Mouse (Mus musculus) spleen, adult 2 months (tissue): Measurements from ENCODE around the gene Lef1. TPM values are rescaled to one million over a fixed set of nuclear protein-coding genes. Genes with fewer than 3 reads are reported as not detected.

Experiments used
- DNase-seq, 2 experiments: peaks; one replicate each; pipeline versions ENCODE4 v3.0.0 to v3.0.0-alpha.2; 2012 to 2021; ENCODE audit warnings: low spot score in 2 of 2, low read depth in 1 of 2
- H3K27ac ChIP-seq: fragments of 200-500 bp; 2 replicates; pipeline ENCODE4 v1.5.1; 2012; ENCODE audit warnings: low read length, inconsistent platforms; ENCODE audit not compliant: insufficient read depth
- H3K27me3 ChIP-seq: fragments of 200-500 bp; 2 replicates; pipeline ENCODE4 v1.6.1; 2012; ENCODE audit warnings: mild to moderate bottlenecking, moderate library complexity, low read length, inconsistent platforms; ENCODE audit not compliant: control insufficient read depth, insufficient read depth
- H3K36me3 ChIP-seq: fragments of 200-500 bp; 2 replicates; pipeline ENCODE4 v1.6.1; 2012; ENCODE audit warnings: mild to moderate bottlenecking, low read length, inconsistent platforms; ENCODE audit not compliant: control insufficient read depth, insufficient read depth
- H3K4me1 ChIP-seq: fragments of 200-500 bp; 2 replicates; pipeline ENCODE4 v1.6.1; 2011; ENCODE audit warnings: inconsistent platforms; ENCODE audit not compliant: control insufficient read depth, insufficient read depth, insufficient read length
- H3K4me3 ChIP-seq: fragments of 200-500 bp; 2 replicates; pipeline ENCODE4 v1.5.1; 2011; ENCODE audit warnings: mild to moderate bottlenecking, inconsistent platforms; ENCODE audit not compliant: insufficient read depth, insufficient read length; ENCODE audit errors: extremely low read depth
- CTCF ChIP-seq: fragments of 200-500 bp; IDR thresholded peaks from 2 replicates; pipeline ENCODE4 v1.5.1; 2011; ENCODE audit warnings: mild to moderate bottlenecking, inconsistent platforms; ENCODE audit not compliant: insufficient read depth, insufficient read length, insufficient replicate concordance; ENCODE audit errors: extremely low read depth
- POLR2A ChIP-seq: fragments of 200-500 bp; IDR thresholded peaks from 2 replicates; pipeline ENCODE4 v1.6.1; 2011; ENCODE audit warnings: low read depth, low read length, inconsistent platforms
- WGBS: fragments of 180-500 bp; shearing (Covaris S2); methylation state at CpG from one replicate; pipeline ENCODE4 v1.1.7; 2018; 5-methylcytosine and 5-hydroxymethylcytosine counted together
- polyA plus RNA-seq: library from polyadenylated mRNA; depleted of rRNA; stranded (reverse); fragments of >200 nt; gene quantifications from 2 replicates; pipeline ENCODE4 v1.2.3, GENCODE M21; 2012

The Lef1 gene
- polyA plus RNA-seq, 1 experiment = 50.9 TPM

GRCm38 (mm10) chr3:131139345-131140090 lies 29.2 kb downstream of the Lef1 start:
- TF ChIP-seq CTCF (no peak), POLR2A (no peak)
- DNase-seq = no peak
- no peaks in the 10 kb centered on the region for H3K36me3 ChIP-seq
- H3K27me3 ChIP-seq = no peaks in the 10 kb centered on the region
- H3K4me1 ChIP-seq = peaks cover 5% of the 10 kb centered on the region; the same call in 1 of the 2 replicates
- 25% methylated on average over 14 of the region's 14 CpGs for WGBS
- no peak overlapping the region for H3K4me3 ChIP-seq
- no peak overlapping the region for H3K27ac ChIP-seq

GRCm38 (mm10) chr3:131140091-131140462 lies 29.8 kb downstream of the Lef1 start:
- WGBS = 82% methylated on average over 7 of the region's 7 CpGs
- peaks cover 5% of the 10 kb centered on the region; the same call in 1 of the 2 replicates for H3K4me1 ChIP-seq
- TF ChIP-seq POLR2A (no peak), CTCF (no peak)
- no peak for DNase-seq
- no peak overlapping the region for H3K4me3 ChIP-seq
- H3K27ac ChIP-seq = no peak overlapping the region
- H3K36me3 ChIP-seq = no peaks in the 10 kb centered on the region
- no peaks in the 10 kb centered on the region for H3K27me3 ChIP-seq

GRCm38 (mm10) chr3:131141546-131141945 lies 31.3 kb downstream of the Lef1 start:
- no peak for DNase-seq
- Histone ChIP-seq H3K4me1 (peaks cover 5% of the 10 kb centered on the region; the same call in 1 of the 2 replicates), H3K27ac (no peak overlapping the region), H3K27me3 (no peaks in the 10 kb centered on the region), H3K4me3 (no peak overlapping the region), H3K36me3 (no peaks in the 10 kb centered on the region)
- no peak for TF ChIP-seq CTCF
- TF ChIP-seq POLR2A = no peak
- 61% methylated on average over 4 of the region's 4 CpGs for WGBS

- H3K4me1 ChIP-seq = peaks cover under 1% of the 10 kb centered on the region; the same call in 1 of the 2 replicates
- H3K27me3 ChIP-seq = no peaks in the 10 kb centered on the region
- TF ChIP-seq CTCF (no peak), POLR2A (no peak)
- no peak for DNase-seq
- no peak overlapping the region for H3K4me3 ChIP-seq
- WGBS = 79% methylated on average over 2 of the region's 2 CpGs
- H3K27ac ChIP-seq = no peak overlapping the region
- H3K36me3 ChIP-seq = no peaks in the 10 kb centered on the region
Observed at GRCm38 (mm10) chr3:131144250-131144649, 34.0 kb downstream of the Lef1 start.

- H3K27me3 ChIP-seq = no peaks in the 10 kb centered on the region
- no peaks in the 10 kb centered on the region for H3K36me3 ChIP-seq
- peak overlapping the region; percentile 28; the same call in 1 of the 2 replicates for H3K27ac ChIP-seq
- no peak overlapping the region for H3K4me3 ChIP-seq
- peaks cover 7% of the 10 kb centered on the region for H3K4me1 ChIP-seq
- TF ChIP-seq POLR2A = no peak
- no peak for TF ChIP-seq CTCF
- DNase-seq = no peak
- WGBS = 82% methylated on average over 4 of the region's 4 CpGs
Observed at GRCm38 (mm10) chr3:131152921-131153320, 42.6 kb downstream of the Lef1 start.

- no peak for TF ChIP-seq POLR2A
- TF ChIP-seq CTCF = no peak
- H3K27ac ChIP-seq = 0 out of 2 replicates have a peak overlapping the region, but pooled peaks have one; percentile 26
- no peak for DNase-seq
- no peaks in the 10 kb centered on the region for H3K36me3 ChIP-seq
- no peaks in the 10 kb centered on the region for H3K27me3 ChIP-seq
- H3K4me3 ChIP-seq = no peak overlapping the region
- 61% methylated on average over 4 of the region's 4 CpGs for WGBS
- H3K4me1 ChIP-seq = peaks cover 7% of the 10 kb centered on the region
Observed at GRCm38 (mm10) chr3:131153896-131154295, 43.6 kb downstream of the Lef1 start.

- DNase-seq = no peak
- no peak for TF ChIP-seq CTCF
- no peak for TF ChIP-seq POLR2A
- H3K27ac ChIP-seq = peak overlapping the region; percentile 52
- 85% methylated on average over 9 of the region's 9 CpGs for WGBS
- H3K4me1 ChIP-seq = peaks cover 7% of the 10 kb centered on the region
- H3K36me3 ChIP-seq = no peaks in the 10 kb centered on the region
- H3K4me3 ChIP-seq = no peak overlapping the region
- no peaks in the 10 kb centered on the region for H3K27me3 ChIP-seq
Observed at GRCm38 (mm10) chr3:131154576-131154975, 44.3 kb downstream of the Lef1 start.
